Mouse (Mus musculus) testis, adult 2 months (tissue): Measurements from ENCODE around the gene 4931429L15Rik. TPM values are rescaled to one million over a fixed set of nuclear protein-coding genes. Genes with fewer than 3 reads are reported as not detected.
"Not testable (repeated sequence)": the region's sequence is repeated elsewhere in the genome, so short reads cannot be mapped to it uniquely, and the experiment has no call there.

Source experiments
- H3K27ac ChIP-seq: fragments of 200-500 bp; 2 replicates; pipeline ENCODE4 v1.5.1; 2012; ENCODE audit warnings: low read depth, low read length; ENCODE audit not compliant: control insufficient read depth, insufficient read depth
- H3K27me3 ChIP-seq: fragments of 200-500 bp; 2 replicates; pipeline ENCODE4 v1.6.1; 2012; ENCODE audit warnings: mild to moderate bottlenecking, low read length, moderate library complexity; ENCODE audit not compliant: control insufficient read depth, insufficient read depth
- H3K36me3 ChIP-seq: fragments of 200-500 bp; 2 replicates; pipeline ENCODE4 v1.6.1; 2012; ENCODE audit warnings: mild to moderate bottlenecking, low read length; ENCODE audit not compliant: control insufficient read depth, insufficient read depth
- H3K4me1 ChIP-seq: fragments of 200-500 bp; 2 replicates; pipeline ENCODE4 v1.6.1; 2012; ENCODE audit warnings: low read length; ENCODE audit not compliant: control insufficient read depth, insufficient read depth
- H3K4me3 ChIP-seq: fragments of 200-500 bp; 2 replicates; pipeline ENCODE4 v1.5.1; 2012; ENCODE audit warnings: low read depth, mild to moderate bottlenecking, low read length, moderate library complexity, mixed read lengths; ENCODE audit not compliant: control insufficient read depth
- CTCF ChIP-seq: fragments of 200-500 bp; IDR thresholded peaks from 2 replicates; pipeline ENCODE4 v1.5.1; 2012; ENCODE audit warnings: low read depth, mild to moderate bottlenecking, inconsistent platforms, low read length, moderate library complexity; ENCODE audit not compliant: control insufficient read depth, insufficient read depth, insufficient replicate concordance
- POLR2A ChIP-seq: fragments of 200-500 bp; IDR thresholded peaks from 2 replicates; pipeline ENCODE4 v1.6.1; 2012; ENCODE audit warnings: low read depth, mild to moderate bottlenecking, inconsistent platforms, low read length, moderate library complexity; ENCODE audit not compliant: control insufficient read depth
- polyA plus RNA-seq: library from polyadenylated mRNA; depleted of rRNA; stranded (reverse); fragments of >200 nt; gene quantifications from 2 replicates; pipeline ENCODE4 v1.2.3, GENCODE M21; 2012

The 4931429L15Rik gene
- polyA plus RNA-seq, 1 experiment = 180 TPM

DNA sequence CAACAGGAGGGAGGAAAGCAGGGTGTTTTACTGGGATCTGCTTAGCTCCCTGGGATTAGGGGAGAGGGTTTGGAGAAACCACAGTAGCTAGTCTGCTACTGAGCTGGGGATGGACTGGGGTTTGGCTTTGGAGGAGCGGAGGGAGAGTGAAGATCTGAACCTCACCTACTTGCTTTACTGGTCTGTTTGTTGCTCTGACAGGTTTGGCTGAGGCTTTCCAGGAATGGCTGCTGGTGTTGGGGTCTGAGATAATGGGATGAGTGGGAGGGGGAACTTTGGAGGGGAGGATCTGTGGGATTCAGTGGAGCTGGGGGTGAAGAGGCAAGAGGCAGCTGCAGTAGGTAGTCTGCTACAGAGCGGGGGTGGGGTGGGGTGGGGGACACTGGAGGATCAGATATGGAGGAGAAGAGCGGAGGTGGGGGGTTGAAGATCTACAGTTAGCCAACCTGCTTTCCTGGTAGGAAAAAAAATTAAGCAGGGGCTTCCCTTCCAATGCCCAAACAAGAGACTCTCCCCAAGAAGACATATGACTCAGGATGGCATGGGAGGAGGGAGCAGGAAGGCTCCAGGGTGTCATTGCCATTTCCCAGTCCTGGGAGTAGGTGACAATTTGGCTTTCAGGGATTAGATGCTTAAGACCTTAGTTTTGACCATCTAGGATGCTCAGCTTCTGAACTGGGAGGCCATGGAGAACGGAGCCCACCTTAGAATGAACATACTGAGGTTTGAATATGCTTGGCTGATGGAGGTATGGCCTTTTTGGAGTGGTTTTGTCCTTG lies 26.3 kb upstream of the 4931429L15Rik start:
- no peak overlapping the region for H3K4me3 ChIP-seq
- TF ChIP-seq POLR2A (no peak), CTCF (no peak)
- H3K36me3 ChIP-seq = no peaks in the 10 kb centered on the region
- no peak overlapping the region for H3K27ac ChIP-seq
- no peaks in the 10 kb centered on the region for H3K4me1 ChIP-seq
- no peaks in the 10 kb centered on the region for H3K27me3 ChIP-seq

DNA sequence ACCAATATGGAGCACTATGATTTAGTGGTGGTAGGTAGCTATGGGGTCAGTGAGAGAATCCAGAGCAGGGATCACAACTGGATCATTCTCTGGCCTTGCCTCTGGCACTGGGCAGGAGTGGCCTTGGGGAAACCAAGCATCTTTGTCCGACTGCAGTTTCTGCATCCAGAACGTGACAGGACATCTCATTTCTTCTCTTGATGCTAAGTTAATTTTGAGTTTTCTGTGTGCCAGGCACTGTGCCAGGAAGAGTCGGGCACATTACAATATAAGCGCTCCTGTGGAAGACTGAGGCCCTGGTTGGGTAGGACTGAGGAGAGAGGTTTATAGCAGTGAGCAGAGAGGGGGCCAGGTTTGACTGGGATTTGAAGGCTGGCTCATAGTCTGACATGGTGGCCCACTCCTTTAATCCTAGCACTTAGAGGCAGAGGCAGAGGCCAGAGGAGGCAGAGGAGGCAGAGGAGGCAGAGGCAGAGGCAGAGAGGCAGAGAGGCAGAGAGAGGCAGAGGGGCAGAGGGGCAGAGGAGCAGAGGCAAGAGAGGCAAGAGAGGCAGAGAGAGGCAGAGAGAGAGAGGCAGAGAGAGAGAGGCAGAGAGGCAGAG lies 19.4 kb upstream of the 4931429L15Rik start:
- Histone ChIP-seq H3K4me3 (no peak overlapping the region), H3K27me3 (no peaks in the 10 kb centered on the region), H3K36me3 (no peaks in the 10 kb centered on the region), H3K27ac (no peak overlapping the region), H3K4me1 (peaks cover 12% of the 10 kb centered on the region)
- TF ChIP-seq POLR2A (no peak), CTCF (no peak)

DNA sequence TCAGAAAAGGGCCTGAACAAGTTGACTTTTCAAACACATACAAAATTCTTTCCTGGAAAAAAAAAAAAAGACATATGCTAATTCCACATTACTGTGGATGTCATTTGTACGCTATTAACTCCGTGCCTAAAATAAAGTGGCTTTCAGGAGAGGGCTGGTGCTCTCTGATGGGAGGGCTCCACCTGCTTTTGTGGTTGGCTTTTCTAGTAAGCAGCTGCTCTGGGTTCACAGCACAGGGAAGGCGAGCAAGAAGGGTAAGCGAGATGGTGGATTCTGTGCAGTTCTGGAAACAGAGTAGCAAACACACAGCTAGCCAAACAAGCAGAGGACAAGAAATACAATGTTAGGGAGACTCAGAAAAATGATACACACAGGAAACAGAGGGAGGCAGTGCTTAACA lies 18.6 kb upstream of the 4931429L15Rik start:
- H3K4me3 ChIP-seq = no peak overlapping the region
- peaks cover 12% of the 10 kb centered on the region for H3K4me1 ChIP-seq
- H3K27me3 ChIP-seq = no peaks in the 10 kb centered on the region
- TF ChIP-seq POLR2A (no peak), CTCF (no peak)
- H3K36me3 ChIP-seq = no peaks in the 10 kb centered on the region
- H3K27ac ChIP-seq = no peak overlapping the region

DNA sequence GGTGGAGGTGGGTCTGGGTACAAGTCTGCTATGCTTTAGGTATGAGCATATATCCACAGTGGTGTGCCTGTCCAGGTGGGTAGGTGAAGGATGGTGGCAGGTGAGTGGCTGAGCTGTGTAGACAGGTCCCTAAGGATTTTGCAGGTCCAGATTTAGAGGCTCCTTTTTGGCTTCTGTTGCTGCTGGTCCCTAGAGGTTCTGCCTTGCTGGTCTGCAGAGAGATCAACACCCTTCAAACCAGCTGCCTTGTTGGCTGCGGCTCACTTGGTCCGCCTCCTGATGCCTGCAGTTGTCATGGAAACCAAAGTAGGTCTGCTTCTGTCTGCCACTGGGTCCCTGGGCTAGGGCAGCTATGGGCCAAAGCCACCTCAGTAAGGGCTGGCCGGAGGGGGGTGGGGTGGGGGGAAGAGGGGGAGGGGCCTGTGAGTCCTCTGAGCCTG lies 18.1 kb upstream of the 4931429L15Rik start:
- no peak overlapping the region for H3K27ac ChIP-seq
- H3K36me3 ChIP-seq = no peaks in the 10 kb centered on the region
- peaks cover 12% of the 10 kb centered on the region for H3K4me1 ChIP-seq
- H3K4me3 ChIP-seq = no peak overlapping the region
- TF ChIP-seq CTCF (no peak), POLR2A (no peak)
- no peaks in the 10 kb centered on the region for H3K27me3 ChIP-seq

DNA sequence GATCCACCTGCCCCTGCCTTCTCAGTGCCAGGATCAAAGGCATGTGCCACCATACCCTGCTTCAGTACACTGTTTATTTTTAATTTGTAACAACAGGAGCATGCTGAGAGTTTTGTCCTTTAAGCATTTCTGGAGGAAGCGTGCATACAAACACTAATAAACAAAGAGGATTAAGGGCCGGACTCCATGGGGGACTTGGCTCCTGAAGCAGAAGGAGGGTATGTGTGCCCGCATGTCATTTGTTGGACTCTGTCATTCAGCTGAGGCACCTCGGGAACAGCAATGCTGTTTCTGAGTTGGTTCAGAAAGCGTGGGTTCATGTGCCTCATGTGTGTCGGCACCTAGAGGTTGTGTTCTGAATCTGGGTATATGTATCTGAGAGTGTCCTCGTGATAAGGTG lies 17.5 kb upstream of the 4931429L15Rik start:
- no peak overlapping the region for H3K4me3 ChIP-seq
- TF ChIP-seq CTCF (no peak), POLR2A (no peak)
- no peaks in the 10 kb centered on the region for H3K36me3 ChIP-seq
- H3K4me1 ChIP-seq = peaks cover 12% of the 10 kb centered on the region
- H3K27me3 ChIP-seq = no peaks in the 10 kb centered on the region
- H3K27ac ChIP-seq = no peak overlapping the region

DNA sequence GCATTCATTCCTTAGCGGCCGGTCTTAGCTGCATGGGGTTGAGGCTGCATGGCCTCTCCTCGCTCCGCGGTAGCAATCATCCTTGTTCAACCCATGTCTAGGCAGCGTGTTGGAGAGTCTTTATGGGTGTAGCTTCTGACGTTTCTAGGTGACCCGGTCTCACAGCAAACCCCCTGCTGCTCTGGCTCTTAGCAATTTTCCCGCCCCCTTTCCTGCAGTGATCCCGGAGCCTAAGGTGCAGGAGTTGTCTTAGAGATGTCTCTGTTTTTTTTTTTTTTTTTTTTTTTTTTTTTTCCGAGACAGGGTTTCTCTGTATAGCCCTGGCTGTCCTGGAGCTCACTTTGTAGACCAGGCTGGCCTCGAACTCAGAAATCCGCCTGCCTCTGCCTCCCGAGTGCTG lies 16.5 kb upstream of the 4931429L15Rik start:
- peaks cover 12% of the 10 kb centered on the region for H3K4me1 ChIP-seq
- not testable (repeated sequence) for H3K27ac ChIP-seq, H3K36me3 ChIP-seq, H3K4me3 ChIP-seq, H3K27me3 ChIP-seq

DNA sequence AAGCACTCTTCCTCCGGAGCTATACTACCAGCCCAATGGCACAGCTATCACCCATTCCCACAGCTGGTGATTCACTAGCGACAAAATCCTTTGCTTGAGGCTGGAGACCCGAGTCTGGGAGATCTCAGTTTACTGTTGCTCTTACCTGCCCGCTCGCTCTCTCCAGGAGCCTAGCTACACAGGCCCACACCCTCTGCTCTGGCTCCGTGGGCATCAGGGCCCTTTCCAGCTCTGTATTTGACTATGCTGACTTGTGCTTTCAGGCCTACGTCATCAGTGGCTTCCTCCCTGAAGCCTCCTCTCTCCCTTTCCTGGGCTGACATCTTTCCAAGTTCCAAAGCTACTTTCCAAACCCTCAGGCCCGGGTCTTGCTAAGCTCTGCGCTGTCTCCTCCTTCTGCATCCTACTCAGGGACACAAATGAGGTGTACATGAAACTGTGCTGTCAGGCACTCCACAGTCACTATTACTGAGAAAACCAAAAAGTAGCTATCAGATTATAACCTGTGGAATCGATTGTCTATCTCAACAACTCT lies 15.7 kb upstream of the 4931429L15Rik start:
- Histone ChIP-seq H3K27me3 (no peaks in the 10 kb centered on the region), H3K36me3 (no peaks in the 10 kb centered on the region)

More for the DNA sequence above, 15.7 kb upstream of the 4931429L15Rik start:
- no peak overlapping the region for H3K27ac ChIP-seq
- no peak overlapping the region for H3K4me3 ChIP-seq
- TF ChIP-seq CTCF = no peak
- TF ChIP-seq POLR2A = no peak
- H3K4me1 ChIP-seq = peaks cover 15% of the 10 kb centered on the region
